Mouse (Mus musculus) liver, embryonic 11.5 days (tissue): Measurements from ENCODE around the gene Gm48552. TPM values are rescaled to one million over a fixed set of nuclear protein-coding genes. Genes with fewer than 3 reads are reported as not detected.

Experiments used
- ATAC-seq: fragments of 200-750 bp; cut with Nextera tagmentation; replicated peaks from 2 replicates; pipeline ENCODE4 v1.8.0; 2017; ENCODE audit warnings: moderate number of reproducible peaks, mild to moderate bottlenecking, moderate TSS enrichment, moderate library complexity; ENCODE audit not compliant: low FRiP score
- DNase-seq: peaks from one replicate; pipeline ENCODE4 v3.0.0-alpha.2; 2017; ENCODE audit warnings: low spot score
- H3K27ac ChIP-seq: fragments of 300-500 bp; sonication (generic); 2 replicates; pipeline ENCODE4 v1.5.1; 2014; ENCODE audit warnings: mild to moderate bottlenecking, low read depth, low read length, control low read depth
- H3K27me3 ChIP-seq: fragments of 300-500 bp; sonication (generic); replicated peaks from 2 replicates; pipeline ENCODE4 v1.6.1; 2014; ENCODE audit warnings: low read length, mixed read lengths; ENCODE audit not compliant: control insufficient read depth, insufficient read depth
- H3K36me3 ChIP-seq: fragments of 300-500 bp; sonication (generic); 2 replicates; pipeline ENCODE4 v1.6.1; 2014; ENCODE audit warnings: mild to moderate bottlenecking, low read length, moderate library complexity, mixed read lengths; ENCODE audit not compliant: control insufficient read depth, insufficient read depth
- H3K4me1 ChIP-seq: fragments of 300-500 bp; sonication (generic); replicated peaks from 2 replicates; pipeline ENCODE4 v1.6.1; 2014; ENCODE audit warnings: low read length, mixed read lengths; ENCODE audit not compliant: control insufficient read depth, insufficient read depth
- H3K4me2 ChIP-seq: fragments of 300-500 bp; sonication (generic); 2 replicates; pipeline ENCODE4 v1.6.1; 2014; ENCODE audit warnings: mild to moderate bottlenecking, control low read depth, moderate library complexity
- H3K4me3 ChIP-seq: fragments of 300-500 bp; sonication (generic); 2 replicates; pipeline ENCODE4 v1.5.1; 2014; ENCODE audit warnings: low read depth, low read length, control low read depth
- H3K9ac ChIP-seq: fragments of 300-500 bp; sonication (generic); 2 replicates; pipeline ENCODE4 v1.6.1; 2014; ENCODE audit warnings: low read depth, low read length, control low read depth
- H3K9me3 ChIP-seq: fragments of 300-500 bp; sonication (generic); 2 replicates; pipeline ENCODE4 v1.6.1; 2016; ENCODE audit warnings: low read length, inconsistent platforms, mixed read lengths; ENCODE audit not compliant: control insufficient read depth
- WGBS: fragments of 180-500 bp; shearing (Covaris S2); extraction: QIAGEN DNeasy Blood & Tissue Kit; methylation state at CpG from one replicate; pipeline ENCODE4 v1.1.7; 2014; 5-methylcytosine and 5-hydroxymethylcytosine counted together
- polyA plus RNA-seq: library from polyadenylated mRNA; unstranded; fragments of >200 nt; fragmentation: Nextera tagmentation; extraction: Ambion mirVana; gene quantifications from 2 replicates; pipeline ENCODE4 v1.2.1, GENCODE M21; 2014

Gm48552 gene
- polyA plus RNA-seq, 1 experiment from 2014 or later: 0.67 TPM

- H3K4me2 ChIP-seq: peak within 1 kb of the TSS; percentile 99
- peaks cover 10% of the 10 kb centered on the region; the same call in 1 of the 2 replicates for H3K36me3 ChIP-seq
- H3K9me3 ChIP-seq: no peaks in the 10 kb centered on the region
- ATAC-seq (peak; percentile 85), DNase-seq (peak; percentile 85)
- H3K9ac ChIP-seq: peak within 1 kb of the TSS; percentile 90
- H3K27ac ChIP-seq: peak within 1 kb of the TSS; percentile 83
- H3K4me1 ChIP-seq: peaks cover 76% of the 10 kb centered on the region
- WGBS: 2% methylated on average over 76 of the region's 79 CpGs
- H3K4me3 ChIP-seq: peak within 1 kb of the TSS; percentile 94
- H3K27me3 ChIP-seq: no peaks in the 10 kb centered on the region
Measured at GRCm38 (mm10) chr10:81356991-81357844, 31.6 kb upstream of the Gm48552 start, which contains the start of gene Mfsd12. Mfsd12 (plus strand) TSS chr10:81357491.

GRCm38 (mm10) chr10:81358209-81358608 is 30.6 kb upstream of the Gm48552 start:
- WGBS: 26% methylated on average over 4 of the region's 4 CpGs
- H3K4me2 ChIP-seq: peak overlapping the region; percentile 99
- no peaks in the 10 kb centered on the region for H3K9me3 ChIP-seq
- peak overlapping the region; percentile 90 for H3K9ac ChIP-seq
- H3K27ac ChIP-seq: peak overlapping the region; percentile 83
- H3K36me3 ChIP-seq: peaks cover 13% of the 10 kb centered on the region; the same call in 1 of the 2 replicates
- no peaks in the 10 kb centered on the region for H3K27me3 ChIP-seq
- DNase-seq: no peak
- H3K4me1 ChIP-seq: peaks cover 78% of the 10 kb centered on the region
- ATAC-seq: no peak
- peak overlapping the region; percentile 94 for H3K4me3 ChIP-seq

- peak overlapping the region; percentile 90 for H3K9ac ChIP-seq
- WGBS: 37% methylated on average over 1 of the region's 1 CpGs
- peaks cover 84% of the 10 kb centered on the region for H3K4me1 ChIP-seq
- peaks cover 16% of the 10 kb centered on the region; the same call in 1 of the 2 replicates for H3K36me3 ChIP-seq
- peak overlapping the region; percentile 99 for H3K4me2 ChIP-seq
- DNase-seq (no peak), ATAC-seq (no peak)
- no peaks in the 10 kb centered on the region for H3K9me3 ChIP-seq
- no peaks in the 10 kb centered on the region for H3K27me3 ChIP-seq
- H3K27ac ChIP-seq: peak overlapping the region; percentile 77
- peak overlapping the region; percentile 94 for H3K4me3 ChIP-seq
Measured at GRCm38 (mm10) chr10:81358841-81359240, 30.0 kb upstream of the Gm48552 start.

- peak overlapping the region; percentile 47; the same call in 1 of the 2 replicates for H3K27ac ChIP-seq
- peaks cover 90% of the 10 kb centered on the region for H3K4me1 ChIP-seq
- peak overlapping the region; percentile 0 for H3K9ac ChIP-seq
- no peaks in the 10 kb centered on the region for H3K9me3 ChIP-seq
- no peaks in the 10 kb centered on the region for H3K27me3 ChIP-seq
- H3K4me2 ChIP-seq: peak overlapping the region; percentile 2
- no peak for ATAC-seq
- peaks cover 16% of the 10 kb centered on the region; the same call in 1 of the 2 replicates for H3K36me3 ChIP-seq
- H3K4me3 ChIP-seq: no peak overlapping the region
- WGBS: 69% methylated on average over 8 of the region's 8 CpGs
- no peak for DNase-seq
Measured at GRCm38 (mm10) chr10:81360721-81361120, 28.1 kb upstream of the Gm48552 start.

GRCm38 (mm10) chr10:81362336-81362949 is 26.4 kb upstream of the Gm48552 start:
- Histone ChIP-seq H3K4me3 (peak overlapping the region; percentile 16), H3K27ac (peak overlapping the region; percentile 70), H3K4me1 (peaks cover 78% of the 10 kb centered on the region), H3K4me2 (peak overlapping the region; percentile 61), H3K36me3 (peaks cover 22% of the 10 kb centered on the region; the same call in 1 of the 2 replicates), H3K9me3 (no peaks in the 10 kb centered on the region), H3K9ac (peak overlapping the region; percentile 32; the same call in 1 of the 2 replicates), H3K27me3 (no peaks in the 10 kb centered on the region)
- DNase-seq (no peak), ATAC-seq (peak; percentile 79)
- WGBS: 49% methylated on average over 12 of the region's 12 CpGs

DNA sequence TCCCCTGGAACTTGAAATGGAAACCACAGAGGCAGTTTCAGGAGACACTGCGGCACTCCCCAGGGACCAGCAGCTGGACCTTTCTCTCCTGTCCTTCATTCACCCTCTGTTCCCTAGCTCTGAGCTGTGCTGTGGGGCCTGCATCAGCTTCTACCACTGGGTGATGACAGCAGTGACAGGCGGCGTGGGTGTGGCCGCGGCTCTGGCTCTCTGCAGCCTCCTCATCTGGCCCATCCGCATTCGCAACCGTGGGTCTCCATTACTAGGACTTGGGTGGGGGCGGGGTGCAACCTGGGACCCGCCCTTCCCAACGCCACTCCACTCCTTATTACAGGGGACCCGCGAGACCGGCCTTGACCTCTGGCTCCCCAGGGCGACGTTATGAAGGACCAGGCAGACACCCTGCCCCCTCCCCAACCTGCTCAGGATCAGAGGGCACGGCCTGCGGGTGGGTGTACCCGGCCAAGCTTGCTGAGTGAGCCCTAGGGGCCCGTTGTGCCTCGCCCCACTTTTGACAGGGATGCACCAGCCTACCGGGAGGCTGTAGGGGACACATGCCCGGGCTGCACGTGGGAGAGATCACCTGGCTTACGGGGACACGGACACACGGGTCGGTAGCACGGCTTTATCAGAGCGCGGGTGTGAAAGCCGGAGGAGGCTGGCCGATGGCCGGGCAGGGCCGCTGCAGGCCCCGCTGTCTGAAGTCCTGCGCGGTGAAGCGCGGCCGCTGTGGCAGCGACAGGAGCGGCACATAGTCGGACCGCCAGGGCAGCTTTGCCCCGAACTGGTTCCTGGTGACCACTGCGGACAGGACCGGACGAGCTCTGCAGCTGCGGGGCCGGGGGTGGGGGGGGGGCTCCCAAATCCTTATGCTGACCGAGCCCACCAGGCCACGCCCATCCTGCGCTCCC is 25.1 kb upstream of the Gm48552 start:
- H3K9me3 ChIP-seq: no peaks in the 10 kb centered on the region
- peaks cover 67% of the 10 kb centered on the region for H3K4me1 ChIP-seq
- 28% methylated on average over 54 of the region's 54 CpGs for WGBS
- H3K4me2 ChIP-seq: peak overlapping the region; percentile 61
- H3K27me3 ChIP-seq: no peaks in the 10 kb centered on the region
- H3K9ac ChIP-seq: peak overlapping the region; percentile 32
- peak overlapping the region; percentile 18 for H3K4me3 ChIP-seq
- DNase-seq: no peak
- ATAC-seq: peak; percentile 27; the same call in 1 of the 2 replicates
- H3K27ac ChIP-seq: peak overlapping the region; percentile 70
- peaks cover 35% of the 10 kb centered on the region for H3K36me3 ChIP-seq

DNA sequence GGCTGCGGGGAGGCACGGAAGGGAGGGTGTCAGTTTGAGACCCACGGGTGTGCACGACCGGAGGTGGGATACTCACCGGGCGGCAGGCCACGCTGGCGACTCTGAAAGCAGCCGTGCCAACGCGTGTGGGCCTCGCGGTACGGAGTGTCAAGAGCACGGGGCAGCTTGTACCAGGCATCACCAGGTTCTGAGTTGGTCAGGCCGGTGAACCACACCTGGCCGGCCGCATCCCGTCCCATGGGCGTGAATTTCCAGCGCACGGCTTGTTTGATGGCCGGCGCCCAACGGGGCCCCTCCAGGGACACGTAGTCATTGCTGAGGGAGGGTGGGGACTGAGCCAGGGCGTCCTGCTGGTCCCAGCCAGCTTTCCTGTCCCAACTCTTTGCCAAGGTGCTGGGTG is 24.1 kb upstream of the Gm48552 start:
- peaks cover 57% of the 10 kb centered on the region for H3K4me1 ChIP-seq
- no peaks in the 10 kb centered on the region for H3K27me3 ChIP-seq
- no peak for ATAC-seq
- DNase-seq: no peak
- H3K4me2 ChIP-seq: peak overlapping the region; percentile 61
- H3K27ac ChIP-seq: peak overlapping the region; percentile 42
- peak overlapping the region; percentile 22 for H3K4me3 ChIP-seq
- peak overlapping the region; percentile 31; the same call in 1 of the 2 replicates for H3K9ac ChIP-seq
- peaks cover 44% of the 10 kb centered on the region for H3K36me3 ChIP-seq
- H3K9me3 ChIP-seq: no peaks in the 10 kb centered on the region
- WGBS: 27% methylated on average over 28 of the region's 28 CpGs

GRCm38 (mm10) chr10:81365073-81365472 is 23.7 kb upstream of the Gm48552 start:
- DNase-seq (no peak), ATAC-seq (no peak)
- H3K4me2 ChIP-seq: no peak overlapping the region
- H3K4me3 ChIP-seq: no peak overlapping the region; the same call in 1 of the 2 replicates
- no peaks in the 10 kb centered on the region for H3K9me3 ChIP-seq
- no peaks in the 10 kb centered on the region for H3K27me3 ChIP-seq
- WGBS: 45% methylated on average over 4 of the region's 4 CpGs
- H3K36me3 ChIP-seq: peaks cover 46% of the 10 kb centered on the region
- peak overlapping the region; percentile 16; the same call in 1 of the 2 replicates for H3K9ac ChIP-seq
- peak overlapping the region; percentile 42 for H3K27ac ChIP-seq
- peaks cover 53% of the 10 kb centered on the region for H3K4me1 ChIP-seq
